13 mouse cellular contexts compared by ENCODE assay signal in genomic region chr8:83722631-83723030, GRCm38 (mm10).
"Had no signal": no experiment of that assay in that cellular context is flagged by ENCODE, and none has a peak within 500 bp of the region (broad histone marks: within the 10 kb centered on the region; RNA-seq: fewer than 3 reads in every experiment).

No protein-coding gene starts in this region.

- H3K27ac ChIP-seq: midbrain, embryonic 10.5 days; midbrain, embryonic 12.5 days; neural tube, embryonic 13.5 days; neural tube, embryonic 15.5 days had no signal

- H3K9ac ChIP-seq: lung, embryonic 14.5 days; midbrain, embryonic 12.5 days; neural tube, embryonic 13.5 days; neural tube, embryonic 15.5 days had no signal

- H3K27me3 ChIP-seq: midbrain, embryonic 12.5 days; neural tube, embryonic 13.5 days; neural tube, embryonic 15.5 days had no signal

- H3K4me3 ChIP-seq: midbrain, embryonic 10.5 days; midbrain, embryonic 12.5 days; neural tube, embryonic 13.5 days; neural tube, embryonic 15.5 days had no signal

- DNase-seq: lung, adult 18-20 months; lung, postnatal 10 days; lung, postnatal 4 days; midbrain, embryonic 14.5 days; retina, postnatal 1 day; right cerebral cortex, adult 18-20 months; thymus, adult 18-20 months; thymus, postnatal 14 days had no signal

- H3K4me1 ChIP-seq: midbrain, embryonic 10.5 days; midbrain, embryonic 12.5 days had no signal

- H3K4me2 ChIP-seq: lung, embryonic 14.5 days; midbrain, embryonic 12.5 days; neural tube, embryonic 13.5 days; neural tube, embryonic 15.5 days had no signal
